Mouse (Mus musculus): ENCODE data around the gene Olfr1415.

- TF ChIP-seq JUN (IDR thresholded peaks at IDR 0.05; ENCODE audit: insufficient read depth, low read depth, low read length) (no peak), EP300 (IDR thresholded peaks at IDR 0.05; ENCODE audit: low read length) (no peak), USF2 (conservative IDR thresholded peaks at IDR 0.05; ENCODE audit: low read depth, low read length) (no peak), MAFK (IDR thresholded peaks at IDR 0.05; ENCODE audit: insufficient replicate concordance, low read length) (no peak), IRF4 (IDR thresholded peaks at IDR 0.05; ENCODE audit: low read depth, low read length) (peak; percentile 9; the same call in 1 of the 2 replicates), CHD2 (IDR thresholded peaks at IDR 0.05; ENCODE audit: low read length) (peak; percentile 43; the same call in 1 of the 2 replicates), ZMIZ1 (IDR thresholded peaks at IDR 0.05; ENCODE audit: low read depth, low read length) (peak; percentile 46; the same call in 1 of the 2 replicates), E2F4 (IDR thresholded peaks at IDR 0.05; ENCODE audit: insufficient replicate concordance, low read depth, low read length) (no peak)
These were observed 19.5 kb upstream of the Olfr1415 start for GRCm38 (mm10) chr1:92515390-92515789.
